Mouse (Mus musculus): ENCODE measurements around the gene Herc4.

- TF ChIP-seq POLR2A (IDR thresholded peaks at IDR 0.05; ENCODE audit: control insufficient read depth, low read depth, low read length) = no peak
- TF ChIP-seq CTCF (IDR thresholded peaks at IDR 0.05; ENCODE audit: control insufficient read depth, insufficient read depth, insufficient replicate concordance, low read depth, low read length) = no peak
These were observed 12.0 kb upstream of the Herc4 start for GRCm38 (mm10) chr10:63231630-63232029.
